Mouse (Mus musculus): Measurements from ENCODE around the gene Ccr4.

DNA sequence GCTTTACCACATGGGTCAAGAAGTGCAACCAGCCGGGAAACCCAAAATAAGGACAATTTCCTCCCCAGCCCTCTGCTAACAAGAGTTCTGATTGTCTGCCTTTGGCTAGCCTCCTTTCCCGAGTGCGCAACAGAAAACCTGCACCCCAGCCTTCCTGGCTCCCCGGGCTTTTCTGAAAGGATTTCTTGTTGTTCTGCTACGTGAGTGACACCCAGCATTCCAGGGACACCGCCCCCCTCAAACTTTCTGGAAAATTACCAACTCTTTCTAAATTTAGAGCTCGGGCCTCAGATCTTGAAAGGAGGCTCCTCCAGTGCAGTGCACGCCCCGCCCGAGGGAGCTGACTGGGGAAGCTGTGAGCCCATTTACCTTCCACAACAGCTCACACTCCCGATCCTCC lies 10.6 kb upstream of the Ccr4 start, which contains the start of gene C130032M10Rik:
- TF ChIP-seq CTCF (IDR thresholded peaks at IDR 0.05; ENCODE audit: extremely low read depth, insufficient read depth, low read length) (no peak), POLR2A (IDR thresholded peaks at IDR 0.05; ENCODE audit: extremely low read depth, insufficient read depth, low read length) (no peak)

Data from cortical plate, adult 2 months (tissue).